Mouse (Mus musculus) thymus, adult 2 months (tissue): ENCODE results near the gene Chrm5. TPM values are rescaled to one million over a fixed set of nuclear protein-coding genes. Genes with fewer than 3 reads are reported as not detected.
"Not testable (repeated sequence)": the region's sequence is repeated elsewhere in the genome, so short reads cannot be mapped to it uniquely, and the experiment has no call there.

Experiments
- DNase-seq: peaks from one replicate; pipeline ENCODE4 v3.0.0; 2021
- H3K27ac ChIP-seq: fragments of 200-500 bp; 2 replicates; pipeline ENCODE4 v1.5.1; 2012; ENCODE audit warnings: low read length, control low read depth; ENCODE audit not compliant: control insufficient read depth, insufficient read depth
- H3K27me3 ChIP-seq: fragments of 200-500 bp; 2 replicates; pipeline ENCODE4 v1.6.1; 2012; ENCODE audit warnings: mild to moderate bottlenecking, low read length, moderate library complexity, mixed read lengths; ENCODE audit not compliant: control insufficient read depth, insufficient read depth
- H3K36me3 ChIP-seq: fragments of 200-500 bp; 2 replicates; pipeline ENCODE4 v1.6.1; 2012; ENCODE audit warnings: mild to moderate bottlenecking, low read length, moderate library complexity; ENCODE audit not compliant: control insufficient read depth, insufficient read depth
- H3K4me1 ChIP-seq: fragments of 200-500 bp; replicated peaks from 2 replicates; pipeline ENCODE4 v1.6.1; 2012; ENCODE audit warnings: low read length; ENCODE audit not compliant: control insufficient read depth, insufficient read depth
- H3K4me3 ChIP-seq: fragments of 200-500 bp; 2 replicates; pipeline ENCODE4 v1.5.1; 2012; ENCODE audit warnings: mild to moderate bottlenecking, low read length, control low read depth, moderate library complexity; ENCODE audit not compliant: control insufficient read depth, insufficient read depth
- CTCF ChIP-seq: fragments of 200-500 bp; IDR thresholded peaks from 2 replicates; pipeline ENCODE4 v1.5.1; 2012; ENCODE audit warnings: mild to moderate bottlenecking, control low read depth, low read length, moderate library complexity, borderline replicate concordance; ENCODE audit not compliant: control insufficient read depth, poor library complexity, insufficient read depth; ENCODE audit errors: extremely low read depth
- POLR2A ChIP-seq: fragments of 200-500 bp; IDR thresholded peaks from 2 replicates; pipeline ENCODE4 v1.6.1; 2012; ENCODE audit warnings: mild to moderate bottlenecking, low read length, control low read depth, moderate library complexity; ENCODE audit not compliant: control insufficient read depth, poor library complexity, insufficient read depth; ENCODE audit errors: extremely low read depth
- WGBS: fragments of 180-500 bp; shearing (Covaris S2); methylation state at CpG from one replicate; pipeline ENCODE4 v1.1.7; 2018; 5-methylcytosine and 5-hydroxymethylcytosine counted together
- polyA plus RNA-seq: library from polyadenylated mRNA; depleted of rRNA; stranded (reverse); fragments of >200 nt; gene quantifications from 2 replicates; pipeline ENCODE4 v1.2.3, GENCODE M21; 2012

The Chrm5 gene
- polyA plus RNA-seq, 1 experiment: not detected

DNA sequence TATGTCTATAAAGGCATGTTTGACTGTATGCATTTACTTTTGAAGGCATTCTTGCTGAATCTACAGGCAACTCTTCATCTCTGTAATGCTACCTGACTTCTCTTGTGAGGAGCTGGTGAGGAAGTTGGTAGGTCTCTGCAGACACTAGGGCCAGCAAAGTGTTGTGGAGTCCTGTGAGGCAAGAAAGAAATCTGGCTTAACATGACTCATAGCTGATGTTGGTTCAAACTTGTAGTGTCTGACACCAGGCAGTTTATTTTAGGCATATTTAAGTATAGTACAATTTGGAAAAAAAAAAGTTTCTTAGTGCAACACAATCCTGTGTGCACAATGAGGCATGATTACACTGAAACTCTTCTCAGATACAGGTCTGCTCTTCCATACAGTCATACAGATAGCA is 11.0 kb downstream of the Chrm5 start:
- no peak for DNase-seq
- Histone ChIP-seq H3K36me3 (peaks cover 40% of the 10 kb centered on the region), H3K4me3 (no peak overlapping the region), H3K27ac (no peak overlapping the region), H3K4me1 (no peaks in the 10 kb centered on the region), H3K27me3 (no peaks in the 10 kb centered on the region)
- TF ChIP-seq POLR2A (no peak), CTCF (no peak)

DNA sequence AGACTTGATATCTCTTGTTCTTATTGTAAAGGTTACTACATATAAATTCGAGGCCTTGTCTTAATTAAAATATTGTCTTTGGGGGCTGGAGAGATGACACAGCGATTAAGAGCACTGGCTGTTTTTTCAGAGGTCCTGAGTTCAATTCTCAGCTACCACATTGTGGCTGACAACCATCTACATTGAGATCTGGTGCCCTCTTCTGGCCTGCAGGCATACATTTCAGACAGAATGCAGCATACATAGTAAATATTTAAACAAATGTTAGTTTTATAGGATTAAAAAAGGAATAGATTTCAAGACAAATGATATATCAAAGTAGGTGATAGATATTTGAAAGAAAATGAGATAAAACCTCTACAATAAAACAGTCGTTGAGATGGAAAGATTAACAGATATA is 20.0 kb downstream of the Chrm5 start:
- no peak overlapping the region for H3K4me3 ChIP-seq
- DNase-seq: no peak
- H3K36me3 ChIP-seq: peaks cover 30% of the 10 kb centered on the region
- no peak overlapping the region for H3K27ac ChIP-seq
- no peaks in the 10 kb centered on the region for H3K4me1 ChIP-seq
- TF ChIP-seq CTCF (no peak), POLR2A (no peak)
- 97% methylated on average over 3 of the region's 3 CpGs for WGBS
- no peaks in the 10 kb centered on the region for H3K27me3 ChIP-seq

DNA sequence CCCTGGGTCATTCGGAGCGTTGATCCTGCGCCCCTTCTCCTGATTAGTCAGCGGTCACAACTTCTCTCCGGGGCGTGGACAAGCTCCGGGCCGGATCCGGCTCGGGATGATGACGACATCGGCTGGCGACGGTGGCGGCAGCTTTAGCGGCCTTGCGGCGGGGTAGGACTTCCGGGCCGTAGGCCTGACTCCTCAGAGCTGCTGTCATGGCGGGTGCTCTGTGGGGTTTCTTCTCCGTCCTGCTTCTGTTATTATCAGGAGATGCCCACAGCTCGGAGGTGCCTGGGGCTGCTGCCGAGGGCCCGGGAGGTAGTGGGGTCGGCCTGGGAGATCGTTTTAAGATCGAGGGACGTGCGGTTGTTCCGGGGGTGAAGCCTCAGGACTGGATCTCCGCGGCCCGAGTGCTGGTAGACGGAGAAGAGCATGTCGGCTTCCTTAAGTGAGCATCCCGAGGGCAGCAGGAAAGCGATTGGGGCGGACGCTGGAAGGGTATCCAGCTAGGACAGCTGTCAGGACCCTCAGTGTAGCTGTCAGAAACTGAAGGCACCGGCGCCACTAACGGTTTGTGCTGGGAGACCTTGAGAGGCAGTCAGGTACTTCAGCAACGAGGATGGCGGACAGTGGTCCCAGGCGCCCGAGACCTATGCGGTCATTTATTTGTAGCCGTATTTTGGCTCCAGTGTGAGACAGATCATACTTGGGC is 25.6 kb downstream of the Chrm5 start, which contains the start of gene Emc7:
Gene Emc7, plus strand, starts transcription at position 136 of the 703 bp plus-strand sequence.
- Histone ChIP-seq H3K4me1 (no peaks in the 10 kb centered on the region), H3K4me3 (peak within 1 kb of the TSS; percentile 99), H3K27me3 (no peaks in the 10 kb centered on the region), H3K36me3 (peaks cover 2% of the 10 kb centered on the region; the same call in 1 of the 2 replicates), H3K27ac (peak within 1 kb of the TSS; percentile 52; the same call in 1 of the 2 replicates)
- DNase-seq: peak; percentile 98
- TF ChIP-seq POLR2A (peak; percentile 76), CTCF (peak; percentile 59; the same call in 1 of the 2 replicates)
- under 1% methylated on average over 49 of the region's 49 CpGs for WGBS

DNA sequence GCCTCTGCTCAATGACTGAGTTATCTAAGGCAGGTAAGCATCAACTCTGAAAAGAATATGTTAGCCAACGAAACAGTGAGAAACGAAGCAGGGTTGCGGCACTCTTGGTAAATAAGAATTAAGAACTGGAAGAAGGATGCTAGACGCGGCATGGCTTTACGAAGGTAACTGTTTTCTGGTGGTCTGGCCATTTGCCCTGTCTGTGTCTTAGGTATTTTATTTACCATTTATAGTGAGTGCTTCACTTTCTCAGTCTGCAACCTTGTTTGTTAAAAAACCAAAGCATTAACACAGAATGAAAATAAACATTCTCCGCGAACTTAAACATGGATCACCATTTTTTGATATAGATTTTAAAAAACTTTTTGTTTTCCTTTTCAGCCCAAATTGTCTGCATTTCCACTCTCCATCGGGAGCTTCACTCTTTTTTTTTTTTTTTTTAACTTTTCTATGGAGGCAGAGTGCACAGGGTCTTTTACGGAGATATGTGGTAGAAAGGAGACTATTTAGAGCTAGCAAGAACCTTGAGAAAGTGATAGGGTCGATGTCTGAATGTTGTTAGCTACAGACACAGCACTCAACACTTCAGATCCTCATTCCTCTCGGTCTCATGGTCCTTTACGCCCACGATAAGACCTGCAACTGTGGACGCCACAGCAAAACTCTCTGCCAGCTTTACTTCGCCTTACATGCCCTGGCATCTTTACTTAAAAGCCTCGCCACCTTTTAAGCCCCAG is 26.3 kb downstream of the Chrm5 start:
- TF ChIP-seq CTCF: no peak
- no peak for TF ChIP-seq POLR2A
- no peaks in the 10 kb centered on the region for H3K4me1 ChIP-seq
- DNase-seq: no peak
- H3K36me3 ChIP-seq: no peaks in the 10 kb centered on the region
- 32% methylated on average over 17 of the region's 17 CpGs for WGBS
- peak overlapping the region; percentile 52; the same call in 1 of the 2 replicates for H3K27ac ChIP-seq
- H3K4me3 ChIP-seq: peak overlapping the region; percentile 99
- no peaks in the 10 kb centered on the region for H3K27me3 ChIP-seq

DNA sequence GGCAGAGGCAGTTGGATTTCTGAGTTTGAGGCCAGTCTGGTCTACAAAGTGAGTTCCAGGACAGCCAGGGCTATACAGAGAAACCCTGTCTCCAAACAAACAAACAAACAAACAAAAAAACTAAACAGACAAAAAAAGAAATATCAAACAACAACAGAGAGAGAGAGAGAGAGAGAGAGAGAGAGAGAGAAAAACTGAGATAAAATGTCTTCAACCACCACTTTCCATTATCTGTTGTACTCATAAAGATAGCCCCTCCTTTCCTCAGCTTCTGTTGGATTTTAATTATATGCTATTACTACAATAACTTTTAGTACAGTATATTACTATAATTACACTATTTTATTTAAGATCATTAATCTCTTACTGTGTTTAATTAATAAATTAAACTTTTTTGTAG is 28.1 kb downstream of the Chrm5 start:
- not testable (repeated sequence) for H3K4me3 ChIP-seq, H3K27ac ChIP-seq, H3K27me3 ChIP-seq, H3K36me3 ChIP-seq, DNase-seq, H3K4me1 ChIP-seq

DNA sequence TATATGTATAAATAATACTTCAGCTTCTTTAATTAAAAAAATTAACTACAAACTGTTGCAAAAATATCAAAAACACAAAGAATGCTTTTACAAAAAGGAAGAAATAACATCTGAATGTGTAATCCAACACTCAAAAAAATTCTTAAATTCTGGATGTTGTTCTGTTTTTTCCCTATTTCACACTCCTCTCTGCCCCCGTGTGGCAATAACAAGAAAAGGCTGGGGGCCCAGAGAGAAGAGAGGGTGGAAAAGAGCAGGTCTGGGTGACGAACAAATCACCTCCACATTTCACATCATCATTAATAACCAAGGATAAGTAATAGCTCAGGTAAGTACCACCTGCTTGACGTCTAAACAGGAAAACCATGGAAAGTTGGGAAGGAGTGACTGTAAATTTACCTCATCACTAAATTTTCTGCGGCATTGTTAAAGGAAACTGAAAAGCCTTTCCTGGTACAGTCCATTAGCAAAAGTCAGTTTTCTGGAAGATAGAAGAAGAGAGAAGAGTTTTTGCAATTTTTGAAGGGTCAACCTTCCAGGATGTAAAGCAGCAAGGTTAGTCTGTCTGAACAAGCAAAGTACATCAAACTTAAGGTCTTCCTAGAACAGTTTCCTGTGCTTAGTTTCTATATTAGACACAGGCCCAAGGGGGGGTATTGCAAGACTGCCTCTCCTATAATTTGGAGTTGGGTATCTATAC is 30.8 kb downstream of the Chrm5 start:
- H3K4me1 ChIP-seq: no peaks in the 10 kb centered on the region
- no peak for TF ChIP-seq POLR2A
- no peak for TF ChIP-seq CTCF
- peak; percentile 31 for DNase-seq
- no peaks in the 10 kb centered on the region for H3K36me3 ChIP-seq
- no peak overlapping the region for H3K27ac ChIP-seq
- H3K27me3 ChIP-seq: no peaks in the 10 kb centered on the region
- 36% methylated on average over 4 of the region's 4 CpGs for WGBS
- no peak overlapping the region for H3K4me3 ChIP-seq
